21 mouse cellular contexts compared by ENCODE assay signal in the genomic region with DNA sequence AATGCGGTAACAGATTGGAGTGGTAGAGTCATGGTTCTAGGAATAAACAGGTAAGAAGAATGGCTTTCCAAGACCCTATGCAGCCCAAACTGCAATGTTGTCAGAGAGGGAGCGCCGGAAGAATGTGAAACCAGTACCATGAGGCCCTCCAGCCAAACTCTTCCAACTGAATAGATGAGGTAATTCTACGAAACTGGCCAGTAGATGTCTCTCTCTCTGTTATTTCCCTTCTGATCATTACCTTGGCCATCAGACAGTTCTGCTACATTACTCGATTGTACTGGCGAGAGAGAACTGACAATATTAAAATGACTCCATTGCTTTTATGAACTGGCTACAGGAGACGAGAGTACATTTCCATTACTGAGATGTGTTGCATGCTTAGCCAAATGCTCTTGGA.
DNase-seq lines count a peak whose midpoint lies in the region; ATAC-seq and TF ChIP-seq lines count a peak whose summit lies in the region.
"Had no signal": no experiment of that assay in that cellular context is flagged by ENCODE, and none has a peak within 500 bp of the region (broad histone marks: within the 10 kb centered on the region; RNA-seq: fewer than 3 reads in every experiment).

No protein-coding gene starts in this region.

- 72% methylated on average over 7 of the region's 7 CpGs for WGBS in forebrain, embryonic 14.5 days
- WGBS in forebrain, embryonic 10.5 days: 81% methylated on average over 7 of the region's 7 CpGs
- 65% methylated on average over 7 of the region's 7 CpGs for WGBS in kidney, postnatal 0 days
- 68% methylated on average over 7 of the region's 7 CpGs for WGBS in kidney, embryonic 16.5 days
- WGBS in midbrain, embryonic 14.5 days: 77% methylated on average over 7 of the region's 7 CpGs
- WGBS in midbrain, embryonic 10.5 days: 77% methylated on average over 7 of the region's 7 CpGs

- no peak overlapping the region for H3K4me2 ChIP-seq in forebrain, embryonic 14.5 days (ENCODE audit: low read length)
- no peak overlapping the region for H3K4me2 ChIP-seq in kidney, postnatal 0 days (ENCODE audit: low read length)
- H3K4me2 ChIP-seq in kidney, embryonic 16.5 days (replicated peaks; ENCODE audit: low read depth, low read length): no peak overlapping the region
- H3K4me2 ChIP-seq in midbrain, embryonic 14.5 days (ENCODE audit: low read length): no peak overlapping the region
- H3K4me2 ChIP-seq: heart, embryonic 15.5 days; liver, embryonic 15.5 days; midbrain, embryonic 12.5 days had no signal

- H3K36me3 ChIP-seq in forebrain, embryonic 14.5 days (ENCODE audit: control insufficient read depth, insufficient read depth, low read length): no peaks in the 10 kb centered on the region
- H3K36me3 ChIP-seq in forebrain, embryonic 10.5 days (replicated peaks): no peaks in the 10 kb centered on the region
- H3K36me3 ChIP-seq in kidney, postnatal 0 days (ENCODE audit: insufficient read depth, low read length): no peaks in the 10 kb centered on the region
- no peaks in the 10 kb centered on the region for H3K36me3 ChIP-seq in kidney, embryonic 16.5 days (ENCODE audit: insufficient read depth, low read length)
- H3K36me3 ChIP-seq in midbrain, embryonic 14.5 days (ENCODE audit: control insufficient read depth, insufficient read depth, low read length): no peaks in the 10 kb centered on the region
- no peaks in the 10 kb centered on the region for H3K36me3 ChIP-seq in midbrain, embryonic 10.5 days
- H3K36me3 ChIP-seq: heart, embryonic 15.5 days; hindbrain, embryonic 10.5 days; liver, embryonic 15.5 days; midbrain, embryonic 12.5 days had no signal

- H3K9ac ChIP-seq in forebrain, embryonic 14.5 days (ENCODE audit: low read length): no peak overlapping the region
- no peak overlapping the region for H3K9ac ChIP-seq in kidney, postnatal 0 days (ENCODE audit: low read depth, low read length)
- H3K9ac ChIP-seq in kidney, embryonic 16.5 days (replicated peaks; ENCODE audit: low read length): no peak overlapping the region
- H3K9ac ChIP-seq in midbrain, embryonic 14.5 days (replicated peaks; ENCODE audit: low read length): no peak overlapping the region
- H3K9ac ChIP-seq: heart, embryonic 15.5 days; liver, embryonic 15.5 days; midbrain, embryonic 12.5 days had no signal

- no peaks in the 10 kb centered on the region for H3K4me1 ChIP-seq in forebrain, embryonic 14.5 days (ENCODE audit: control insufficient read depth, insufficient read depth, low read length)
- H3K4me1 ChIP-seq in forebrain, embryonic 10.5 days: no peaks in the 10 kb centered on the region
- no peaks in the 10 kb centered on the region for H3K4me1 ChIP-seq in kidney, postnatal 0 days (replicated peaks; ENCODE audit: insufficient read depth, low read length)
- H3K4me1 ChIP-seq in kidney, embryonic 16.5 days (ENCODE audit: insufficient read depth, low read length): 0 out of 2 replicates have a peak, but pooled peaks cover 4% of the 10 kb centered on the region
- no peaks in the 10 kb centered on the region for H3K4me1 ChIP-seq in midbrain, embryonic 14.5 days (ENCODE audit: control insufficient read depth, insufficient read depth, low read length)
- no peaks in the 10 kb centered on the region for H3K4me1 ChIP-seq in midbrain, embryonic 10.5 days
- H3K4me1 ChIP-seq: heart, embryonic 15.5 days; hindbrain, embryonic 10.5 days; liver, embryonic 15.5 days; midbrain, embryonic 12.5 days had no signal

- peak; percentile 22 for DNase-seq in forebrain, embryonic 14.5 days (ENCODE audit: low spot score)
- DNase-seq in forebrain, embryonic 10.5 days (ENCODE audit: extremely low spot score, low spot score): no peak
- DNase-seq in kidney, postnatal 0 days (ENCODE audit: low spot score): no peak
- DNase-seq in midbrain, embryonic 14.5 days: peak; percentile 14
- no peak for DNase-seq in midbrain, embryonic 10.5 days (ENCODE audit: low spot score)
- DNase-seq in brain, embryonic 14.5 days (ENCODE audit: low read depth): peak; percentile 14
- no peak for DNase-seq in spleen, adult 12 weeks (ENCODE audit: low spot score)
- DNase-seq: adrenal gland, adult 2 months; cerebellum, adult 9-11 months; embryo, embryonic 11 days; gastrocnemius, postnatal 14 days; kidney, adult 9 months; kidney, postnatal 4 days; right cerebral cortex, postnatal 14 days; thymus, adult 18-20 months had no signal

- ATAC-seq in forebrain, embryonic 14.5 days: no peak
- no peak for ATAC-seq in kidney, postnatal 0 days (replicated peaks; ENCODE audit: low FRiP score, low read depth)
- no peak for ATAC-seq in kidney, embryonic 16.5 days (ENCODE audit: low FRiP score, low TSS enrichment)
- ATAC-seq in midbrain, embryonic 14.5 days (ENCODE audit: low FRiP score, low TSS enrichment): no peak

- peak; percentile 36; the same call in 1 of the 2 replicates for TF ChIP-seq CTCF in kidney, postnatal 0 days (IDR thresholded peaks at IDR 0.05; ENCODE audit: low read depth)
- TF ChIP-seq CTCF in brain, embryonic 14.5 days (IDR thresholded peaks at IDR 0.05; ENCODE audit: borderline replicate concordance, extremely low read depth, insufficient read depth, insufficient read length): 0 out of 2 replicates have a peak, but pooled peaks have one; percentile 4

- no peak overlapping the region for H3K27ac ChIP-seq in forebrain, embryonic 14.5 days (ENCODE audit: low read depth, low read length)
- H3K27ac ChIP-seq in forebrain, embryonic 10.5 days: no peak overlapping the region
- no peak overlapping the region for H3K27ac ChIP-seq in kidney, postnatal 0 days
- H3K27ac ChIP-seq in kidney, embryonic 16.5 days (ENCODE audit: low read length): no peak overlapping the region
- H3K27ac ChIP-seq in midbrain, embryonic 14.5 days (replicated peaks; ENCODE audit: low read depth, low read length): no peak overlapping the region
- H3K27ac ChIP-seq in midbrain, embryonic 10.5 days (replicated peaks): no peak overlapping the region
- H3K27ac ChIP-seq: heart, embryonic 15.5 days; hindbrain, embryonic 10.5 days; liver, embryonic 15.5 days; macrophage; midbrain, embryonic 12.5 days had no signal

- TF ChIP-seq POLR2A in brain, embryonic 14.5 days (IDR thresholded peaks at IDR 0.05; ENCODE audit: borderline replicate concordance, extremely low read depth, insufficient read depth, insufficient read length, poor library complexity, severe bottlenecking): no peak

- H3K27me3 ChIP-seq in forebrain, embryonic 14.5 days (replicated peaks; ENCODE audit: control insufficient read depth, insufficient read depth, low read length): no peaks in the 10 kb centered on the region
- H3K27me3 ChIP-seq in forebrain, embryonic 10.5 days (ENCODE audit: poor library complexity, severe bottlenecking): no peaks in the 10 kb centered on the region
- no peaks in the 10 kb centered on the region for H3K27me3 ChIP-seq in kidney, postnatal 0 days (ENCODE audit: insufficient read depth, low read length)
- no peaks in the 10 kb centered on the region for H3K27me3 ChIP-seq in kidney, embryonic 16.5 days (ENCODE audit: insufficient read depth, low read length)
- H3K27me3 ChIP-seq in midbrain, embryonic 14.5 days (ENCODE audit: control insufficient read depth, insufficient read depth, low read length): no peaks in the 10 kb centered on the region
- H3K27me3 ChIP-seq in midbrain, embryonic 10.5 days (ENCODE audit: low read depth, poor library complexity, severe bottlenecking): no peaks in the 10 kb centered on the region
- H3K27me3 ChIP-seq: heart, embryonic 15.5 days; liver, embryonic 15.5 days; midbrain, embryonic 12.5 days had no signal

- H3K4me3 ChIP-seq in forebrain, embryonic 14.5 days (ENCODE audit: low read depth, low read length): no peak overlapping the region
- no peak overlapping the region for H3K4me3 ChIP-seq in forebrain, embryonic 10.5 days
- H3K4me3 ChIP-seq in kidney, postnatal 0 days (replicated peaks; ENCODE audit: low read depth, low read length): no peak overlapping the region
- H3K4me3 ChIP-seq in kidney, embryonic 16.5 days (ENCODE audit: low read length): no peak overlapping the region
- no peak overlapping the region for H3K4me3 ChIP-seq in midbrain, embryonic 14.5 days (replicated peaks; ENCODE audit: low read depth, low read length)
- no peak overlapping the region for H3K4me3 ChIP-seq in midbrain, embryonic 10.5 days
- H3K4me3 ChIP-seq: heart, embryonic 15.5 days; hindbrain, embryonic 10.5 days; liver, embryonic 15.5 days; midbrain, embryonic 12.5 days had no signal

- no peaks in the 10 kb centered on the region for H3K9me3 ChIP-seq in forebrain, embryonic 14.5 days (replicated peaks; ENCODE audit: control insufficient read depth, low read length)
- no peaks in the 10 kb centered on the region for H3K9me3 ChIP-seq in forebrain, embryonic 10.5 days
- H3K9me3 ChIP-seq in kidney, postnatal 0 days (replicated peaks; ENCODE audit: low read length): no peaks in the 10 kb centered on the region
- H3K9me3 ChIP-seq in kidney, embryonic 16.5 days (ENCODE audit: low read length): no peaks in the 10 kb centered on the region
- no peaks in the 10 kb centered on the region for H3K9me3 ChIP-seq in midbrain, embryonic 14.5 days (ENCODE audit: control insufficient read depth, low read length)
- no peaks in the 10 kb centered on the region for H3K9me3 ChIP-seq in midbrain, embryonic 10.5 days (replicated peaks)
- H3K9me3 ChIP-seq: heart, embryonic 15.5 days; hindbrain, embryonic 10.5 days; liver, embryonic 15.5 days; midbrain, embryonic 12.5 days had no signal

Comparison
In these comparisons a context has a peak if more than half of its experiments do, and no peak if none do; other contexts are left out.
1. DNase-seq: peak in forebrain, embryonic 14.5 days (single experiment), midbrain, embryonic 14.5 days (single experiment) and brain, embryonic 14.5 days (single experiment); none in forebrain, embryonic 10.5 days (single experiment), kidney, postnatal 0 days (single experiment), midbrain, embryonic 10.5 days (single experiment) and spleen, adult 12 weeks (single experiment).